Mouse (Mus musculus): ENCODE data around the gene Hnrnpab.

DNA sequence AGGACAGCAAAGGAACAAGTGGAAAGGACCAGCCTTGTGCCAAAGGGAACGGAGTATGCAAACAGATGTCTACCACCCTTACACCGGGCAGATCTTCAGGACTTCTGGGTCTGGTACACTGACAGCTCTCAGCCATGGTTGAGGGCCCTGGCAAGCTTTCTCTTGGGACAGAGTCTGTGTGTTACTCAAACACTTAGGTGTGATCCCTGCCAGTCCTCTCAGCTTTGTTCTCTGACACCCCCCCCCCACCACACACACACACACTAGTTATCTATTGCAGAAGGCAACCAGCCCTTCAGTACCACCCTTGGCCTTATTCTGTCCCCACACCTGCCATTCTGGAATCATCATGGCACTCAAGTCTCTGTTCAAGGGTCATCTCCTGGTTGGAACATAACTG is 15.1 kb upstream of the Hnrnpab start:
- TF ChIP-seq CTCF (IDR thresholded peaks at IDR 0.05; ENCODE audit: low read depth, low read length) = no peak
- no peak for TF ChIP-seq EP300 (IDR thresholded peaks at IDR 0.05; ENCODE audit: insufficient read depth, low read depth, low read length)
